Comparison of ENCODE assay signal across 25 mouse cellular contexts in the genomic region with DNA sequence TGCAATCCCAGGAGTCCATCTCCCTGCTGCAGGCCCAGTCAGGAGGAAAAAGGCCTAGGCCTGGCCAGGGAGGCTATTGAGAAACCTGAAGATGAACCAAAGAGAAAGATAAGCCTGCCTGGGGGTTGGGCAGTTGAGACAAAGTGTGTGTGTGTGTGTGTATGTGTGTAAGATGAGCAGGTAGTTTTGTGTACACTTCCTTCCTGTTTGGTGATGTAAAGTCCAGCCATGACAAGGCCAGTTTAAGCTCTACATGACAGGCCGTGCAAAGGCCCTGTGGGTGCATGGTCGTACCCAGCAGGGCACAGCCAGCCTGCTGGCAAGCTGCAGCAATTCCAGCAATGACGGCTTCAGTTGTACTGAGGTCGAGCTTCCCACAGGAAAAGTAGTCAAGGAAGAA. TPM values are rescaled to one million over a fixed set of nuclear protein-coding genes. Genes with fewer than 3 reads are reported as not detected.
DNase-seq lines count a peak whose midpoint lies in the region; ATAC-seq and TF ChIP-seq lines count a peak whose summit lies in the region.
"Had no signal": no experiment of that assay in that cellular context is flagged by ENCODE, and none has a peak within 500 bp of the region (broad histone marks: within the 10 kb centered on the region; RNA-seq: fewer than 3 reads in every experiment).

No protein-coding gene starts in this region.

- no peak overlapping the region for H3K4me2 ChIP-seq in liver, postnatal 0 days (ENCODE audit: low read depth, low read length)
- H3K4me2 ChIP-seq in liver, embryonic 12.5 days: no peak overlapping the region
- H3K4me2 ChIP-seq in midbrain, embryonic 13.5 days (replicated peaks): no peak overlapping the region
- H3K4me2 ChIP-seq: embryonic facial prominence, embryonic 12.5 days; forebrain, embryonic 13.5 days; forebrain, embryonic 15.5 days had no signal

- no peak for DNase-seq in liver, postnatal 0 days
- DNase-seq in cerebellum, postnatal 36 days: no peak
- DNase-seq in left cerebral cortex, postnatal 25 days (ENCODE audit: low spot score in 2 of 2): no peak
- DNase-seq: adrenal gland, adult 8-10 months; adrenal gland, postnatal 14 days; adrenal gland, postnatal 36 days; B cell, adult 2 months; cerebellum, adult 11 months; cerebellum, adult 18-20 months; cerebellum, adult 8-10 months; cerebellum, adult 9-11 months; cerebellum, postnatal 14 days; forebrain, postnatal 0 days had no signal

- intact Hi-C loops in left cerebral cortex, postnatal 25 days (cut with DNase I): no loop called here

- no peaks in the 10 kb centered on the region for H3K4me1 ChIP-seq in liver, postnatal 0 days (ENCODE audit: insufficient read depth)
- H3K4me1 ChIP-seq in liver, embryonic 12.5 days: no peaks in the 10 kb centered on the region
- peaks cover 13% of the 10 kb centered on the region for H3K4me1 ChIP-seq in bone marrow, adult 2 months (ENCODE audit: control insufficient read depth, insufficient read depth, low read length)
- H3K4me1 ChIP-seq in midbrain, embryonic 13.5 days (replicated peaks): no peaks in the 10 kb centered on the region
- H3K4me1 ChIP-seq: embryonic facial prominence, embryonic 10.5 days; embryonic facial prominence, embryonic 12.5 days; forebrain, embryonic 13.5 days; forebrain, embryonic 15.5 days had no signal

- TF ChIP-seq POLR2A in bone marrow, adult 2 months (IDR thresholded peaks at IDR 0.05; ENCODE audit: borderline replicate concordance, control insufficient read depth, low read depth, low read length): no peak

- 83% methylated on average over 4 of the region's 4 CpGs for WGBS in liver, postnatal 0 days (ENCODE audit: insufficient replicate concordance)
- WGBS in liver, embryonic 12.5 days (ENCODE audit: insufficient replicate concordance): 86% methylated on average over 4 of the region's 4 CpGs
- 68% methylated on average over 4 of the region's 4 CpGs for WGBS in bone marrow, adult 2 months
- 93% methylated on average over 4 of the region's 4 CpGs for WGBS in midbrain, embryonic 13.5 days

- no peaks in the 10 kb centered on the region for H3K9me3 ChIP-seq in liver, postnatal 0 days (ENCODE audit: low read length)
- no peaks in the 10 kb centered on the region for H3K9me3 ChIP-seq in liver, embryonic 12.5 days (replicated peaks)
- no peaks in the 10 kb centered on the region for H3K9me3 ChIP-seq in midbrain, embryonic 13.5 days
- H3K9me3 ChIP-seq: embryonic facial prominence, embryonic 10.5 days; embryonic facial prominence, embryonic 12.5 days; forebrain, embryonic 13.5 days; forebrain, embryonic 15.5 days had no signal

- TF ChIP-seq CTCF in liver, postnatal 0 days (IDR thresholded peaks at IDR 0.05; ENCODE audit: low read depth): no peak
- TF ChIP-seq CTCF in bone marrow, adult 2 months (IDR thresholded peaks at IDR 0.05; ENCODE audit: control insufficient read depth, insufficient read depth, low read length): no peak

- no peak for TF ChIP-seq EP300 in liver, postnatal 0 days (IDR thresholded peaks at IDR 0.05; ENCODE audit: low read depth)

- no peak overlapping the region for H3K4me3 ChIP-seq in liver, postnatal 0 days (ENCODE audit: low read depth, low read length)
- no peak overlapping the region for H3K4me3 ChIP-seq in liver, embryonic 12.5 days
- no peak overlapping the region for H3K4me3 ChIP-seq in bone marrow, adult 2 months (replicated peaks; ENCODE audit: control insufficient read depth, low read depth, low read length)
- no peak overlapping the region for H3K4me3 ChIP-seq in midbrain, embryonic 13.5 days (replicated peaks)
- H3K4me3 ChIP-seq: embryonic facial prominence, embryonic 10.5 days; embryonic facial prominence, embryonic 12.5 days; forebrain, embryonic 13.5 days; forebrain, embryonic 15.5 days had no signal

- H3K9ac ChIP-seq in liver, postnatal 0 days (replicated peaks): no peak overlapping the region
- H3K9ac ChIP-seq in liver, embryonic 12.5 days: no peak overlapping the region
- no peak overlapping the region for H3K9ac ChIP-seq in midbrain, embryonic 13.5 days (replicated peaks)
- H3K9ac ChIP-seq: embryonic facial prominence, embryonic 12.5 days; forebrain, embryonic 13.5 days; forebrain, embryonic 15.5 days; forebrain, postnatal 0 days had no signal

- ATAC-seq in liver, postnatal 0 days: peak; percentile 31; the same call in 1 of the 2 replicates
- no peak for ATAC-seq in liver, embryonic 12.5 days
- ATAC-seq in megakaryocyte, adult 5-6 weeks (ENCODE audit: poor library complexity, severe bottlenecking): peak; percentile 78
- peak; percentile 77 for ATAC-seq in neutrophil, adult 5-6 weeks (ENCODE audit: extremely low read depth, insufficient number of reproducible peaks, low FRiP score, poor library complexity, severe bottlenecking)
- ATAC-seq in midbrain, embryonic 13.5 days: no peak
- ATAC-seq: activated CD4-positive, CD25-positive, alpha-beta regulatory T cell, adult 4 months; CD4-positive, CD25-positive, alpha-beta regulatory T cell, adult 4 months; forebrain, embryonic 13.5 days; forebrain, embryonic 15.5 days; forebrain, postnatal 0 days; Patski had no signal

- H3K36me3 ChIP-seq in liver, postnatal 0 days (replicated peaks; ENCODE audit: insufficient read depth, low read length): peaks cover 77% of the 10 kb centered on the region
- H3K36me3 ChIP-seq in liver, embryonic 12.5 days: peaks cover 100% of the 10 kb centered on the region
- H3K36me3 ChIP-seq in midbrain, embryonic 13.5 days: peaks cover 83% of the 10 kb centered on the region

- H3K27ac ChIP-seq in liver, postnatal 0 days (ENCODE audit: low read depth): 0 out of 2 replicates have a peak overlapping the region, but pooled peaks have one; percentile 22
- H3K27ac ChIP-seq in liver, embryonic 12.5 days: no peak overlapping the region
- peak overlapping the region; percentile 84 for H3K27ac ChIP-seq in bone marrow, adult 2 months (ENCODE audit: control insufficient read depth, insufficient read depth, low read depth, low read length, poor library complexity)
- H3K27ac ChIP-seq in midbrain, embryonic 13.5 days: no peak overlapping the region
- H3K27ac ChIP-seq: embryonic facial prominence, embryonic 10.5 days; embryonic facial prominence, embryonic 12.5 days; forebrain, embryonic 13.5 days; forebrain, embryonic 15.5 days had no signal

- H3K27me3 ChIP-seq in liver, postnatal 0 days (ENCODE audit: insufficient read depth, low read length): no peaks in the 10 kb centered on the region
- no peaks in the 10 kb centered on the region for H3K27me3 ChIP-seq in liver, embryonic 12.5 days (replicated peaks)
- no peaks in the 10 kb centered on the region for H3K27me3 ChIP-seq in midbrain, embryonic 13.5 days
- H3K27me3 ChIP-seq: embryonic facial prominence, embryonic 12.5 days; forebrain, embryonic 13.5 days; forebrain, embryonic 15.5 days; Patski had no signal

RNA-seq across cellular contexts. Expression of gene Dnajc28, which starts 10.9 kb away (rescaled TPM):
- polyA plus RNA-seq in liver, postnatal 0 days (2015; fragmentation: Nextera tagmentation; extraction: Ambion mirVana): 3.6 and 4.3 TPM in 2 replicates
- polyA plus RNA-seq in liver, embryonic 12.5 days (2016; fragmentation: Nextera tagmentation; extraction: Ambion mirVana): 1.8 and 2.8 TPM in 2 replicates
- 1.6 and 1.9 TPM in 2 replicates for polyA plus RNA-seq in bone marrow, adult 2 months (2011; ENCODE audit: insufficient read depth, insufficient read length, low replicate concordance, missing spikeins)
- 2.3 and 2.7 TPM in 2 replicates for total RNA-seq in megakaryocyte, adult 5-6 weeks (2015)
- total RNA-seq in megakaryocyte, adult 5-6 weeks (2017): 5.0 and 6.8 TPM in 2 replicates
- 8.3 and 9.1 TPM in 2 replicates for total RNA-seq in neutrophil, adult 5-6 weeks (2017)
- 7.2 and 8.0 TPM in 2 replicates for polyA plus RNA-seq in midbrain, embryonic 13.5 days (2015; fragmentation: Nextera tagmentation; extraction: Ambion mirVana)
- total RNA-seq in left cerebral cortex, postnatal 25 days (2021): 1 to 10 TPM; 8.1 to 8.3 TPM

RNA-seq across cellular contexts. Expression of gene Gart, which starts 17.0 kb away (rescaled TPM):
- polyA plus RNA-seq in liver, postnatal 0 days (2015; fragmentation: Nextera tagmentation; extraction: Ambion mirVana): 30.3 and 33.4 TPM in 2 replicates
- 158 and 160 TPM in 2 replicates for polyA plus RNA-seq in liver, embryonic 12.5 days (2016; fragmentation: Nextera tagmentation; extraction: Ambion mirVana)
- 70.5 and 94.2 TPM in 2 replicates for polyA plus RNA-seq in bone marrow, adult 2 months (2011; ENCODE audit: insufficient read depth, insufficient read length, low replicate concordance, missing spikeins)
- total RNA-seq in megakaryocyte, adult 5-6 weeks (2015): 59.0 and 62.7 TPM in 2 replicates
- total RNA-seq in megakaryocyte, adult 5-6 weeks (2017): 98.1 and 115 TPM in 2 replicates
- 37.3 and 48.8 TPM in 2 replicates for total RNA-seq in neutrophil, adult 5-6 weeks (2017)
- polyA plus RNA-seq in midbrain, embryonic 13.5 days (2015; fragmentation: Nextera tagmentation; extraction: Ambion mirVana): 72.3 and 73.7 TPM in 2 replicates
- 10 to 100 TPM; 36.9 to 50.1 TPM for total RNA-seq in left cerebral cortex, postnatal 25 days (2021)

RNA-seq across cellular contexts. Expression of gene Son, which starts 17.6 kb away (rescaled TPM):
- 44.2 and 45.4 TPM in 2 replicates for polyA plus RNA-seq in liver, postnatal 0 days (2015; fragmentation: Nextera tagmentation; extraction: Ambion mirVana)
- polyA plus RNA-seq in liver, embryonic 12.5 days (2016; fragmentation: Nextera tagmentation; extraction: Ambion mirVana): 60.5 and 65.0 TPM in 2 replicates
- polyA plus RNA-seq in bone marrow, adult 2 months (2011; ENCODE audit: insufficient read depth, insufficient read length, low replicate concordance, missing spikeins): 132 and 165 TPM in 2 replicates
- 271 and 279 TPM in 2 replicates for total RNA-seq in megakaryocyte, adult 5-6 weeks (2015)
- 160 and 200 TPM in 2 replicates for total RNA-seq in megakaryocyte, adult 5-6 weeks (2017)
- 542 and 583 TPM in 2 replicates for total RNA-seq in neutrophil, adult 5-6 weeks (2017)
- 146 and 159 TPM in 2 replicates for polyA plus RNA-seq in midbrain, embryonic 13.5 days (2015; fragmentation: Nextera tagmentation; extraction: Ambion mirVana)
- total RNA-seq in left cerebral cortex, postnatal 25 days (2021): 100 to 1,000 TPM; 201 to 221 TPM

RNA-seq across cellular contexts. Expression of gene Tmem50b, which starts 32.1 kb away (rescaled TPM):
- 8.6 and 9.8 TPM in 2 replicates for polyA plus RNA-seq in liver, postnatal 0 days (2015; fragmentation: Nextera tagmentation; extraction: Ambion mirVana)
- polyA plus RNA-seq in liver, embryonic 12.5 days (2016; fragmentation: Nextera tagmentation; extraction: Ambion mirVana): 6.7 and 6.8 TPM in 2 replicates
- polyA plus RNA-seq in bone marrow, adult 2 months (2011; ENCODE audit: insufficient read depth, insufficient read length, low replicate concordance, missing spikeins): 7.3 and 17.5 TPM in 2 replicates
- 102 and 112 TPM in 2 replicates for total RNA-seq in megakaryocyte, adult 5-6 weeks (2015)
- 83.4 and 89.7 TPM in 2 replicates for total RNA-seq in megakaryocyte, adult 5-6 weeks (2017)
- total RNA-seq in neutrophil, adult 5-6 weeks (2017): 81.5 and 86.4 TPM in 2 replicates
- polyA plus RNA-seq in midbrain, embryonic 13.5 days (2015; fragmentation: Nextera tagmentation; extraction: Ambion mirVana): 50.5 and 55.1 TPM in 2 replicates
- total RNA-seq in left cerebral cortex, postnatal 25 days (2021): 10 to 100 TPM; 96.1 to 98.9 TPM

RNA-seq across cellular contexts. Expression of gene Donson, which starts 58.8 kb away (rescaled TPM):
- polyA plus RNA-seq in liver, postnatal 0 days (2015; fragmentation: Nextera tagmentation; extraction: Ambion mirVana): 12.4 and 14.2 TPM in 2 replicates
- 48.4 and 54.9 TPM in 2 replicates for polyA plus RNA-seq in liver, embryonic 12.5 days (2016; fragmentation: Nextera tagmentation; extraction: Ambion mirVana)
- 15.2 and 18.0 TPM in 2 replicates for polyA plus RNA-seq in bone marrow, adult 2 months (2011; ENCODE audit: insufficient read depth, insufficient read length, low replicate concordance, missing spikeins)
- 17.8 and 32.6 TPM in 2 replicates for total RNA-seq in megakaryocyte, adult 5-6 weeks (2015)
- total RNA-seq in megakaryocyte, adult 5-6 weeks (2017): 23.5 and 50.1 TPM in 2 replicates
- total RNA-seq in neutrophil, adult 5-6 weeks (2017): 81.0 and 93.7 TPM in 2 replicates
- 21.9 and 26.9 TPM in 2 replicates for polyA plus RNA-seq in midbrain, embryonic 13.5 days (2015; fragmentation: Nextera tagmentation; extraction: Ambion mirVana)
- total RNA-seq in left cerebral cortex, postnatal 25 days (2021): 10 to 100 TPM; 27.4 to 28.8 TPM

Comparison
In these comparisons a context has a peak if more than half of its experiments do, and no peak if none do; other contexts are left out.
1. ATAC-seq: peak in liver, postnatal 0 days (single experiment), megakaryocyte, adult 5-6 weeks (single experiment) and neutrophil, adult 5-6 weeks (single experiment); none in liver, embryonic 12.5 days (single experiment) and midbrain, embryonic 13.5 days (single experiment).
2. H3K27ac ChIP-seq: peak in liver, postnatal 0 days (single experiment) and bone marrow, adult 2 months (single experiment); none in liver, embryonic 12.5 days (single experiment) and midbrain, embryonic 13.5 days (single experiment).